ENCODE assay signal across 9 mouse cellular contexts in genomic region chr5:128598760-128599364, GRCm38 (mm10). TPM values are rescaled to one million over a fixed set of nuclear protein-coding genes. Genes with fewer than 3 reads are reported as not detected.
DNase-seq lines count a peak whose midpoint lies in the region; ATAC-seq and TF ChIP-seq lines count a peak whose summit lies in the region.
"Had no signal": no experiment of that assay in that cellular context is flagged by ENCODE, and none has a peak within 500 bp of the region (broad histone marks: within the 10 kb centered on the region; RNA-seq: fewer than 3 reads in every experiment).

No protein-coding gene starts in this region.

- no peak for TF ChIP-seq CTCF in ES-Bruce4 (IDR thresholded peaks at IDR 0.05; ENCODE audit: low read depth, low read length)

- no peak overlapping the region for H3K9ac ChIP-seq in heart, embryonic 11.5 days (ENCODE audit: low read depth, low read length)
- no peak overlapping the region for H3K9ac ChIP-seq in ES-Bruce4 (ENCODE audit: low read depth, poor library complexity, severe bottlenecking)
- peak overlapping the region; percentile 40; the same call in 1 of the 2 replicates for H3K9ac ChIP-seq in forebrain, embryonic 13.5 days
- H3K9ac ChIP-seq in limb, embryonic 13.5 days: peak overlapping the region; percentile 84

- no peak for TF ChIP-seq EP300 in ES-Bruce4 (IDR thresholded peaks at IDR 0.05; ENCODE audit: insufficient read depth, low read depth, low read length)

- H3K4me3 ChIP-seq in heart, embryonic 11.5 days (ENCODE audit: low read depth, low read length): peak overlapping the region; percentile 72
- H3K4me3 ChIP-seq in ES-Bruce4 (ENCODE audit: low read depth, low read length): peak overlapping the region; percentile 56
- peak overlapping the region; percentile 55; the same call in 1 of the 2 replicates for H3K4me3 ChIP-seq in forebrain, embryonic 13.5 days
- peak overlapping the region; percentile 65 for H3K4me3 ChIP-seq in limb, embryonic 13.5 days

- no peak overlapping the region for H3K27ac ChIP-seq in heart, embryonic 11.5 days (ENCODE audit: low read depth, low read length)
- H3K27ac ChIP-seq in ES-Bruce4 (ENCODE audit: insufficient read depth, low read length): no peak overlapping the region
- peak overlapping the region; percentile 25 for H3K27ac ChIP-seq in forebrain, embryonic 13.5 days
- 0 out of 2 replicates have a peak overlapping the region, but pooled peaks have one; percentile 10 for H3K27ac ChIP-seq in limb, embryonic 13.5 days

- no peak for DNase-seq in heart, postnatal 4 days
- DNase-seq in adrenal gland, adult 18-20 months (ENCODE audit: low spot score in 2 of 2): no peak
- no peak for DNase-seq in cerebellum, adult 11 months
- no peak for DNase-seq in adrenal gland, adult 8-10 months
- DNase-seq: lung, adult 18-20 months had no signal

- no peak for ATAC-seq in heart, embryonic 11.5 days (replicated peaks; ENCODE audit: insufficient number of reproducible peaks, low FRiP score, low TSS enrichment)
- ATAC-seq in forebrain, embryonic 13.5 days: no peak
- ATAC-seq in limb, embryonic 13.5 days (ENCODE audit: low FRiP score, low read depth): no peak

- H3K27me3 ChIP-seq in heart, embryonic 11.5 days (ENCODE audit: control insufficient read depth, insufficient read depth, low read length): peaks cover 71% of the 10 kb centered on the region
- 0 out of 2 replicates have a peak, but pooled peaks cover 3% of the 10 kb centered on the region for H3K27me3 ChIP-seq in ES-Bruce4 (ENCODE audit: control insufficient read depth, insufficient read depth, low read length, poor library complexity, severe bottlenecking)
- H3K27me3 ChIP-seq in forebrain, embryonic 13.5 days: peaks cover 99% of the 10 kb centered on the region
- H3K27me3 ChIP-seq in limb, embryonic 13.5 days: peaks cover 33% of the 10 kb centered on the region

- under 1% methylated on average over 20 of the region's 20 CpGs for WGBS in heart, embryonic 11.5 days (ENCODE audit: insufficient replicate concordance)
- under 1% methylated on average over 20 of the region's 20 CpGs for WGBS in forebrain, embryonic 13.5 days
- WGBS in limb, embryonic 13.5 days: under 1% methylated on average over 20 of the region's 20 CpGs

- H3K4me2 ChIP-seq in heart, embryonic 11.5 days: peak overlapping the region; percentile 97
- peak overlapping the region; percentile 95 for H3K4me2 ChIP-seq in forebrain, embryonic 13.5 days
- peak overlapping the region; percentile 91 for H3K4me2 ChIP-seq in limb, embryonic 13.5 days (replicated peaks)

- no peaks in the 10 kb centered on the region for H3K36me3 ChIP-seq in heart, embryonic 11.5 days (ENCODE audit: control insufficient read depth, insufficient read depth, low read length)
- H3K36me3 ChIP-seq in ES-Bruce4 (ENCODE audit: control insufficient read depth, insufficient read depth, low read length, poor library complexity, severe bottlenecking): no peaks in the 10 kb centered on the region
- no peaks in the 10 kb centered on the region for H3K36me3 ChIP-seq in forebrain, embryonic 13.5 days (ENCODE audit: poor library complexity, severe bottlenecking)
- no peaks in the 10 kb centered on the region for H3K36me3 ChIP-seq in limb, embryonic 13.5 days

- TF ChIP-seq POLR2A in ES-Bruce4 (IDR thresholded peaks at IDR 0.05; ENCODE audit: insufficient read depth, low read length): no peak

- H3K4me1 ChIP-seq in heart, embryonic 11.5 days (ENCODE audit: control insufficient read depth, insufficient read depth, low read length): peaks cover 8% of the 10 kb centered on the region; the same call in 1 of the 2 replicates
- H3K4me1 ChIP-seq in ES-Bruce4 (ENCODE audit: control insufficient read depth, insufficient read depth, low read length): peaks cover 4% of the 10 kb centered on the region
- peaks cover 67% of the 10 kb centered on the region for H3K4me1 ChIP-seq in forebrain, embryonic 13.5 days
- H3K4me1 ChIP-seq in limb, embryonic 13.5 days: peaks cover 66% of the 10 kb centered on the region

- H3K9me3 ChIP-seq in heart, embryonic 11.5 days (replicated peaks; ENCODE audit: control insufficient read depth, low read length): no peaks in the 10 kb centered on the region
- H3K9me3 ChIP-seq in ES-Bruce4 (replicated peaks; ENCODE audit: control insufficient read depth, insufficient read depth, low read length, poor library complexity, severe bottlenecking): peaks cover 14% of the 10 kb centered on the region
- H3K9me3 ChIP-seq in forebrain, embryonic 13.5 days (replicated peaks): no peaks in the 10 kb centered on the region
- no peaks in the 10 kb centered on the region for H3K9me3 ChIP-seq in limb, embryonic 13.5 days

RNA-seq across cellular contexts. Expression of gene Fzd10, which starts 1.8 kb away (rescaled TPM):
- 0.11 and 0.52 TPM in 2 replicates for polyA plus RNA-seq in heart, embryonic 11.5 days (2014; fragmentation: Nextera tagmentation; extraction: Ambion mirVana)
- total RNA-seq in heart, postnatal 4 days (2021): under 1 TPM; 0.43 to 0.81 TPM
- polyA plus RNA-seq in ES-Bruce4 (2011; ENCODE audit: insufficient read depth, insufficient read length, low read depth, missing spikeins): 13.5 and 14.2 TPM in 2 replicates
- polyA plus RNA-seq in forebrain, embryonic 13.5 days (2015; fragmentation: Nextera tagmentation; extraction: Ambion mirVana): 2.0 TPM in 2 replicates
- polyA plus RNA-seq in limb, embryonic 13.5 days (2015; fragmentation: Nextera tagmentation; extraction: Ambion mirVana): 5.6 and 7.1 TPM in 2 replicates
- under 1 TPM; 0.16 to 0.40 TPM for total RNA-seq in adrenal gland, adult 18-20 months (2021)
- total RNA-seq in adrenal gland, adult 8-10 months (2022): under 1 TPM; 0.43 to 0.80 (median 0.53) TPM

Comparison
In these comparisons a context has a peak if more than half of its experiments do, and no peak if none do; other contexts are left out.
1. H3K27ac ChIP-seq: peak in forebrain, embryonic 13.5 days (single experiment) and limb, embryonic 13.5 days (single experiment); none in heart, embryonic 11.5 days (single experiment) and ES-Bruce4 (single experiment).
2. H3K9ac ChIP-seq: peak in forebrain, embryonic 13.5 days (single experiment) and limb, embryonic 13.5 days (single experiment); none in heart, embryonic 11.5 days (single experiment) and ES-Bruce4 (single experiment).
3. Peak in every context shown above with its lines, with median percentiles within 50 percentile points of each other: H3K4me2 ChIP-seq and H3K4me3 ChIP-seq.